Mouse (Mus musculus) CD4-positive, CD25-positive, alpha-beta regulatory T cell, adult 2 months (primary cell): Measurements from ENCODE around the gene Ccdc149.

Experiments
- DNase-seq: peaks from one replicate; pipeline ENCODE4 v3.0.0-alpha.2; 2012; ENCODE audit warnings: low read depth, low spot score

The Ccdc149 gene

DNA sequence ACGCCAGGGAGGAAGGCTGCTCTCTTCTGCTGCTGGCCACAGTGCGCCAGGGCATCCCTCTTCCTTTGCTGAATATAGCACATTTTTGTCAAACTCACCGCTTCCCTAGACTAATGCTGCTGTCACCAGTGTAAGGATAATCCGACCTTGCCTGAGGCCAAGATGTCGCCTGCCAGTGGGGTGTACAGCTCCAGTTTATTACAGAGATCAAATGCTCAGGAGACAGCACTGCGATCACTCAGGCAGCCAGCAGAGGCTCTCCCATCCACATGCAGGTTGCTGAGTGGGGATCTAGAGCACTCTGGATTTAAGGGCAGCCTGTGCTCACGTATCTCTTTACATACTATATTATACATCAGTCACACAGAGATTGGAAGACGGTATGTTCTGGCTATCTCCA lies 22.1 kb downstream of the Ccdc149 start:
- DNase-seq = no peak

DNA sequence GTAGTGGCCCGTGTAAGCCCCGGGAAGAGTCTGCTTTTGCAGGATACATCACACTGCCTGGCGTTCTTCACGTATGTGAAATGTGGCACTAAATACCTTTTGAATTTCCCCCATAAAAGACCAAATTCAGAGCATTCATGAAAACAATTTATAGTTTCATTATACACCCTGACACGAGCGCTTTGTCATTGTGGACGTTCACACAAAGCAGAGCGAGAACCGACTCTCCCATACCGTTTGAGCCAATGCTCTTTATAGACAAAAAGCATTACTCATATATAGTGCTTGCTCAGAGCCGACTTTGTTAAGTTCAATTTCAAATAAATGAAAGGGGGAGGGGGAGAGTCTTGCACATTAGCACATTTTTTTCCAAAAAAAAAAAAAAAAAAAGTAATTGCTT lies 31.0 kb downstream of the Ccdc149 start:
- DNase-seq = no peak

DNA sequence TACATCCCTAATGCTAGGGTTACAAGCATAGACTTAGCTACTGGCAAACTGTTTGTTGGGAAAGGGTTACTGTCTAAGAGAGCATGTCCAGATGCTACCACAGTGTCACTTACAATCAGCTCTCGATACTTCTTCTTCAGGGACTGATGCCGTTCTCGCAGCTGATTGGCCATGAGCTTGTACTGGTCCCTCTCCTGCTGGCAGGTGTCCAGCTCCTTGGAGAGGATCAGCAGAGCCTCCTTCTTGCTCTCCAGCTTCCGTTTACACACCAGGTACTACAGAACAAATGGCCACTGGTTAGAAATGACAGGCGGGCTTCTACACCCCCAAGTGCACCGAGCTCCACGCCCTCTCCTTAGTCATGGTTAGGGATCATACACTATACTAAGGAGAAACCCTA lies 32.4 kb downstream of the Ccdc149 start:
- no peak for DNase-seq

DNA sequence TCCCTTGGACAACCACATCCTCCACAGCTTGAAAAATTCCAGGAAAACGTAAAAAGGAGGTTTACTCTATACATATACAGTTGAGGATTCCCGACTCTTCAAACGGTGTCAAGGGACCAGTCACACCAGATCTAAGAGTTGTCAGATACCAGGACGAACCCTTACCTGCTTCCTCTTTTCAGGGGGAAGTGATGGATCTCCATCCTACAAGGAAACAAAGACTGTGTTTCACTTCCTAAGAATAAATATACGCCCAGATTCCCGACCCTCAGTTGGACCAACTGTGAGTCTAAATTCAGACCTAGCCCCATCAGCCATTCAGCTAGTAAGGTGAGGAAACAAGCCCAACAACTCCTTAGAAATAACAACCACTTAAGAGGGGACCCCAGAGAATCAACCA lies 35.8 kb downstream of the Ccdc149 start:
- no peak for DNase-seq

DNA sequence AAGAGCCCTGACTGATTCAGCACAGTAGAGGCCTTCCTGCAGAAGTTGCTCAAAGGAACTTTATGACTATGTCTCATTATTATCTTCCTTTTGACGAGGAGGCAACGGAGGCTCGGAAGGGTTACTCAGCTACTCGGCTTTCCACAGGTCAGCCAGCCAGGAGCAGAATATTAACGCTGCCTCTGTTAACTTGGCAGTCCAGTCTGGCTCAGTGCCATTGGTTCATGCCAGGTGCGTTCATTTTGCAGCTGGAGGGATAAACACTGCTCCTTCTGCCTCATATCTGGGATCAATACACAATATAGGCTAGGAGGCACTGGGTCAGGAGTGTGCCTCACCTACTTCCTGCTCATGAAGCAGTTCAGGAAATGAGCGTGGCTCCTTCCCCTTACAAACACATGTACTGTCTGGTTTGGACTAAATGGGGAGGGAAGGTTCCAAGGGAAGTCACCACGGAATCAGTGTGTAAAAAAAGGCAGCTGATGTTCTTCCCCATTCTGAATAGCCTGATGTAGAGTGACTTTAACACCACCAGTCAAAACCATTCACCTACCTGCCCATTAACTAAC lies 40.0 kb downstream of the Ccdc149 start:
- no peak for DNase-seq

DNA sequence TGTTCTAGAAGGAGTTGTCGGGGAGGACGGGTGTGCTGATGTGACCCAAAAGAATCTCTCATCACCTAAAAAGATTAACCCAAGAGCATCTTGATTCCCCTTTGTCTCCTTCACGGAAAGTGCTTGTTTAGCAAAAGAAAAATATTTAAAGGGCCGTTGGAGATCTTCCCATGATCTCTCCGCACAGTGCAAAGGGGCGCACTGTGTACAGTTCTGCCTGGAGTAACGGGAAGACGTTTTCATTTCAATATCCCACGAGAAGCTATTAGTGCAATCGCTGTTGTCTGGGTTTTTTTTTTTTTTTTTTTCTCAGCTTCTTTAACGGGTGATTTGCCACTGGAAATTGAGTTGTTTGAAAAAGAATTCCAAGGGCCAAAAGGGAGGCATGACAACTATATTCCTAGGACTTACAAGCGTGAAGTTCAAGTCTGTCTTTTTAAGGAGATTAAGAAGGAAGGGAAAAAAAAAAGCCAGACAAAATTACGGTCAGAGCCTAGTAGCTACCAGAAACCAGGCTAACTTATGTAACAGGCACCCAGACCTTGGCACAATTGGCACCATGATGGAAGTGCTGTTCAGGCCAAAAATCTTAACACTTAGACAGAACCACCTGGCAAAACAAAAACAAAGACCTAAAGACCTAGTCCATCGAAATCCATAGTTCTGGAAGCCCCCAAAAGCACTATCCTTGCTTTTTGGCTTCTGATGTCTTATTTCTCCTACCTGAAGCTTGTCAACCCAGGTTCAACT lies 41.4 kb downstream of the Ccdc149 start:
- no peak for DNase-seq

DNA sequence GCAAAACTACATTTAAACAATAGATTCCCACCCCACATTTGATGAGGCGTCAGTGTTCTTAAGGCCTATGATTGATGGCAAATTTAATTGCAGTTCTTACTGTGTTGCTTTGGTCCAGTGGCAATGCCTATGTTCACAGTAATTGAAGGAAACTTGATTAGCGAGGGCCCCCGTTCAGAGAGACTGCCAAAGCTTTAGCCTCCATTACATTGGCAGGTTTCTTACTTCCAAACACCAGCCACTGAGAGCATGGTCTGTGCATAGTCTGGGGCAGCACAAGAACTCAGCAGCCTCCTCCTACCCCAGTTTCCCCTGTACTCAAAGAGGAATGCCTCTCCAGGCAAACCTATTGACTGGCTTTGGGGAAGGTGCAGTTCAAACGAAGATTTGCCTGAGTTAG lies 42.7 kb downstream of the Ccdc149 start:
- DNase-seq = no peak

DNA sequence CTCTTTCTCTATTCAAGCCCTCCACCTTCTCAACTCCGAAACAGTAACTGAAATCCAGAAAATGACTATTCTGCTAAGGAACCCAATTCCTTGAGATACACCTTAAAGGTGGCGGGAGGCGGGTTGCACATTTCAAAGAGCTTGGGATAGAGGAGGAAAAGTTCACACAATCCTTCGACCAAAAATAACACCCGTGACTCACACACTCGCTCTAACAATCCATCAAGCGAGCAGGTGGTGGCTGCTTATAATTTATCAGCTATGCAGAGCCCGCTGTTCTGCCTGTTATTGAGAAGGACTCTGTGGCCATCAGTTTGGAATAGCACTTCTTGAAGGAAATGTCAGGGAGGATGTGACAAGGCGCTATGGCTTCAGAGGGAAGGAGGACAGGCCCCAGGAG lies 45.5 kb downstream of the Ccdc149 start:
- no peak for DNase-seq

DNA sequence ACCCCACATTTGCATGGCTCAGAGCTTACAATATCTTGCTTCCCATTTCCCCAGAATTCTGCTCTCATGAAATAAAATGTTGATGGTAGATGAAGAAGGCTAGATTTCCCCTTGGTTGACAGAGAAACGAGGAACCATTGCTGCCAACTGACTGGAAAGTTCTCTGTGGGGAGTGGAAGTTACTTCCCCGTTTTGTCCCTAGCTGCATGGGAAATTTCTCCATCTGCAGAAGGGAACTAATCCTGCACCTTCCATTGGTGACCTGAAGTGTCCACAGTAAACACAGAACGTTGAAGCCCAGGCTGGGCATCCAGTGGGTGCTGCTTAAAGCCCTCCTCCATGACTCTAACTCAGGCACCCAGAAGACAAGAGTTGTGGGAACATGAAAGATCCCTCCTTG lies 47.4 kb downstream of the Ccdc149 start:
- no peak for DNase-seq

DNA sequence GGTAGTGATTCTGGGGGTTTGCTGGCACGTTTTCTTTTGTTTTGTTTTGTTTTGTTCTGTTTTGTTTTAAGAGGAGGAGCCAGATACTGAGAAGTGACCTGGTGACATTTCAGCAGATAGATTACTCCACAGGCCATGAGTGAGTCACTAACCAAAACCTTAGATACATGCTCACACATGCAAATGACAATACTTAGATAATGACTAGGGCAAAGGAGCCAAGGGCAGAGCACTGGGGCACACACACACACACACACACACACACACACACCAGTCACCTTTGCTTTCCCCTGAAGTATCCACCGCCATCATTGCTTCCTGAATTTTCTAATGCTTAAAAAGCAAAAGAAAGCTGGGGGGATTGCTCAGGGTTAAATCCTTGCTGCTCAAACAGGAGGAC lies 54.8 kb downstream of the Ccdc149 start:
- DNase-seq = no peak

DNA sequence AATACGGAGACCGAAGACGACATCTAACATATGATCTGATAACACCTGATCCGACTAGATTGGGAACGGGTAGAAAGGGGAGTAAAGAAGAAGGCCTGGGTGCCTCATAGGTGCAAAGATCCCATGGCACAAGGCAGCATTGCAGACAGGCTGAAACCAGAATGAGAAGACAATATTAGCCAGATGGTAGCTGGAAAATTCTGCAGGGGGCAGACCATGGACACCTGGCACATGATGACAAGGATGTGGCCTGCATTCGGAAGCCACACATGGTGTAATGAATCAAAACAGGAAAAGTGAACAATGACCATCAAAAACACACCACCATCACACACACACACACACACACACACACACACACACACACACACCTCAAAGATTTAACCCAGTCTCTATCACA lies 55.4 kb downstream of the Ccdc149 start:
- DNase-seq = no peak

DNA sequence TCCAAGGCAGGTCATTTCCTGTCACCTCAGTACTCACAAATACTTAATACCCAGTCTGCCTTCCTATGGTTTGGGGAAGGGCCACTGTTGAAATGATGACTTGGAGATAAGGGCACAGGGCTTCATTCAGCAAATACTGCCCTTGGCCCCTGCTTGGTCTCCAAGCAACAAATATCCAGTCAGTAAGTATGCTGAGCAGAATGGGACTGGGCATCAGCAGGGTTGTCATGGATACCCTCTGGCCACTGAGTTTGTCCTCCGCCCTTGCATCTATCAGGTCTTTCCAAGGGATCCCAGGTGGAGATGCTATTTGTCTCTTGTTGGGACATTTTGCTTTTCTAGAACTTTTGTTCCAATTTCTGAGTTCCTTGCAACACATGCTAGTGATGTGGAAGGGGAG lies 56.1 kb downstream of the Ccdc149 start:
- no peak for DNase-seq

DNA sequence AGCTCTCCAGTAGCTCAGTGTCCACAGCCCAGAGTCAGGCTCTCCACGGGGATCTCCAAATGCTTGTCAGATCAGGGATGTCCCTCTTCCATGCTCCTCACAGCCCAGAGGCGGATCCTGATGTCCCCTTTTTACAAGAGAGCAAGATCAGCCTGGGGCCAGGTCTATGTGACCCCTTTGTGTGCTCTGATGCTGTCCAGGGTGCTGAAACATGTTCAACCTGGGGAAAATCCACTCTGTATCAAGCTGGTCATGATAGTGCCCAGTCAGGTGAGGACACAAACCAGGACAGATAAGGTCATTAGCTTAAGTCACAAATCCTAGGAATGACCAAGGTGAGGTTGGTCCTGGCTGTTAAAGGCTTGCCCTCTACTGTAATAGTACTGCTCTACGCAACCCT lies 59.8 kb downstream of the Ccdc149 start:
- DNase-seq = no peak

DNA sequence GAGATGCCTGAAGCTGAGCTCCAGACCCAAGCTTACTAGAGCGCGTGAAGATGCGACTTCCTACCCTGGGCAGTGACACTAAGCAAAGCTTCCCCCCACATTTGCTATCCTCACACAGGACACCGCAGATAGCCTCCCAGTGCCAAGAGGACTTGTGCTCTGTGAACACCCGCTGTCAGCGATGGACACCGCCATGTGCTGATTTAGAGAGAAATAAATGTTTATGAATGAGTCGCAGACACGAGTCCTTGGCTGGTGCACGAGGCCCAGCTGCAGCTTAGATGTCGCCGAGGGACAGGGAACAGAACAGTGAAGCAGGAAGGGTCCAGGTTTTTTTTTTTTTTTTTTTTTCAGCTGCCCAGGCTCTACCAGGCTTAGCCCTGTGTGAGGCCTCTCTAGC lies 61.1 kb downstream of the Ccdc149 start:
- no peak for DNase-seq

DNA sequence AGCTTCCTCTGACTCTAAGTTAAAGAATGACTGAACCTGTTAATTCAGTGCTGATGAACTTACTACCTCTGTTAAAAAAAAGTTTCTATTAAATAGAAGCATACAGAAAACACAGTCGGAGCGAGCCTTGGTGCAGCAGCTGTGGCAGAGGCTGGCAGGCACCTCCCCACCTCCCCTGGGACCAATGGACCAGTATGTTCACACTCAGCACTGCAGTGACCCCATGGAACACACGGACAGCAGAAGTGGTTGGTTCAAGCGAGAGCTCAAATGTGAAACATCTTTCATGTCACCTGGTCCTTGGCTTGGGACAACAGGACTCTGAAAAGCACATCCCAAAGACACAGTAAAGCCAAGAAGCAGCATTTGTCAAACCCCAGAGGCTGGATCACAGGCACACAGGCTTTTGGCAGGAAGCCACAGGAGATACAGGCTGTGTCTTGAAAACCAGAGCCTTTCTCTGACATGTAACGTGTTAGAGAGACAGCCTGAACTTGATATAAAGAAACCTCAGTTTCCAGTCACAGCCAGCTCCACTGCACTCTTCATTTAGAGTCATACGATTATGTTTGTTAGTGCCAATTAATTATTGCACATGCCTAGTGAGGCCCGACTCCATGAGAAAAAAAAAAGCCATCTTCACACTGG lies 62.5 kb downstream of the Ccdc149 start:
- no peak for DNase-seq

DNA sequence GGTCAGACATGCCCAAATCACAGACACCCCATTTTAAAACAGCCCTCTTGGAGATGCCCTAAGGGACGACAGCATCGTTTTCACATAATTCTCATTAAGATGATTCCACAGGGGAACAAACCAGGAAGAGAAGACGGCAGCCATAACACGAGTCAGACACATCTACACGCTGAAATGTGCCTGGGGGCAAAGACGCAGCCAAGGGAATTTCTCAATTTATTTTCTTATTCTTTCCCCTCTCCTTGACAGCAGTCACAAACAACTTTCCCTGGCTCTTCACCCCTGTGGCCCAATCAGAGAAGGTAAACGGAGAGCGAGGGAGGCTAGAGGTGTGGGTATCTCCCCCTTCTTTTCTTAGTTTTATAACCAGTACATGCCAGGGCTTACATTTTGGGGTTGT lies 66.9 kb downstream of the Ccdc149 start:
- DNase-seq = no peak

DNA sequence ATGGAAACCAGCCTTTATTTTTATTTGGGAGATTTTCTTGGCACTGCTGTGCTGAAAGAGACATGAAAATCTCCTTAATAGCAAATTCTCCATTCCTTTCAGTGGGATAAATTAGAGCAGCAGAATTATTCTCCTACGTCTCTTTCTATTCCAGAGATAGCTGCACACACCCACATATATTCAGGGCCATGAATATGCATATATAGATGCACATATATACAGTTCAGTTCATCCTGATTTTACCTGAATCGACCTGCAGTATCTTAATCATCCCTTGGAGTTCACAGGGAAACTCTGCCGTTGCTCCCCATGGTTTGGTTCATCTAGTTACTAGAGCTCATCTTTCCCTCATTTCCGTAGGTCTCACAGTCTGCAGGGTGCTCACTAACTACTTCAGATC lies 77.6 kb downstream of the Ccdc149 start:
- no peak for DNase-seq

DNA sequence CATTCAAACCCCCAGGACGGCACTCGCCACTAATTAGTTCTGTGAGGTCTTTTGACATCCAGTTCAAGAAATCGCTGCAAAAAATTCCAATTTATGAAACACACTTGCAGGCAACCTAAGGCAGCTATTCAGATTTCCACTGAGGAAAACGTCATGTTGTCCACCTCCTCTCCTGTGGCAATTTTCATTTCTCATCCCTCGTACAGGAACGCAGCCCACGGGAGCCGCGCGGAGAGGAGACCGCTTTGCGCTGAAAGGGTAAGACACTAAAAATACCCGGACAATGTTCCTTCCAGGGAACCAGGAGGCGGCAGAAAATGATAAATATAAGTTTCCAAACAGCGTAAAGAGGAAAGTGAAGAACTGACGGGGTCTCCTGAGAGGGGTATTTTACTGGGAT lies 79.8 kb downstream of the Ccdc149 start:
- no peak for DNase-seq

DNA sequence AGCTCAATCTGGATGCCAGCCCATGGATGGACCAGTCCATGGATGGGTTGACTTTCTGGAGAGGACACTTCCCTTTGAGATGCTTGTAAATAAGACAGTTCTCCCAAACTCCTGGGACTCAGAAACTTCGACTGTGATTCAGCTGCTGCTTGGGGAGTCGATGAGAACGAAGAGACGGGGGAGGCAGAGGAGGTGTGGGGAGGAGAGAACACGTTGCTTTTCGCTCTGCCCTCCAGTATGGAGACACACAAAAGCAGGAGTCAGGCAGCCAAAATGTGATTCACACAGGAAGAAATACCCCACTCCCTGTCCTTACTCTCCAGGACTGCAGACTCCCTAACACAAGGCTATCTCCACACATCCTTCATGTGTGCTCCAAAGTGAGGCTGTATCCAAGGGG lies 80.9 kb downstream of the Ccdc149 start:
- no peak for DNase-seq

DNA sequence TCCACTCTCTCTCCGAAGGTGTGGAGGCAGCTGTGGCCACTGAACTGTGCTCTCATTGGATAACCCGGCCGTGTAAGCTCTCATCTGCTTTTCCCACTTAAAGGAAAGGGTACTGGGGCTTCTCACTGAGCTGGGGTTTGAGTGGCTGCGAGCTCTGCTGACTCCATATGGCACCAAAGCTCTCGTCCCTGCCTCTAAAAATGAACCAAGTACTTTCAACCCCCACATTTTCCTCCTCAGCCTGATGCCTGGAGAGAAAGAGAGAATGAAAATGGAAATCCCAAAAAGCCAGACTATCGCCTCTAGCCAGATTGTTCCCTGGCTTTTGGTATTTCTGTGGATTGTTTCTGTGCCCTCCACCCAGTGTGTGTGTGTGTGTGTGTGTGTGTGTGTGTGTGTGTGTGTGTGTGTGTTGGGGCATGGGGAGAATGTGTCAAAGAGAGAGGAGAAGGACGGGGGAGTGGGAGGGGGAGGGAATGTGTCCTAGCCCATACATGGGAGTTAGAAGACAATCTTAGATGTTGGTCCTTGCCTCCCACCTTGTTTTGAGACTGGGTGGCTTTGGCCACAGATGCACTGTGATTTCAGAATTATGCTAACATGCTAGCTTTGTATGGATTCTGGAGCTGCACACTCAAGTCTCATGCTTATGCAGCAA lies 83.1 kb downstream of the Ccdc149 start:
- no peak for DNase-seq

DNA sequence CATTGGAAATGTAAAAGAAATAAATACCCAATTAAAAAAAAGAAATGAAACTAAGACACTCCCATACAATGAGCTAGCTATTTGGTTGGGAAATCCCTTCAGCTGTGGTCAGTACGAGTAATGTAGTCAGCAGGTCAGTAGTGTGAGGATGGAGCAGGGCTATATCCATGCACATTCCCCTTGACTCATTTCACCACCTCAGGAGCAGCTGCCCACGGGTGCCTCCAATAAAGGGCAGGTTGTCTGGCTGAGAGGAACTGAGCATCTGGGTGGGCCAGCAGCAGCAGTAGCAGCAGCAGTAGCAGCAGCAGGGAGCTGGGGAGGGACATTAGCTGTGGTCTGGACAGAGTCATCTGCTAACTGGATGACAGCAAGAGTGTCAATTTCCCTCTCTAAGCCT lies 85.3 kb downstream of the Ccdc149 start:
- no peak for DNase-seq

DNA sequence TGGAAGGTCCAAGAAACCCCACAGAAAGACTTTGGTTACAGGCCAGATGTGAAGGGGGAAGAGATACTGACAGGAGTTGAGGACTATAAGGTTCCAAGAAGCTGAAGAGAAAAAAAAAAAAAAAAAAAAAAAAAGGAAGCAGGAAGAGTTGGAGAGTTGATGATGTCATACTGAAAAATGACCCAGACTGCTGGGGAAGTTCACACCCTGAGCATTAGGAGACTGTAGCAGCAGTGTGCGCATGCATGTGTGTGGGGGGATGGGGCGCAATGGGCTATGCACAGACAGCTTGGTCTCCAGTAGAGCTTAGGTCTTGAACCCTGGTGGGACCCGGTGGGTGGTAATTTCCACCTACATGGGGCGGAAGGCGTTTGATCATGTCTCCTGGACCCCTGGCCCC lies 87.6 kb downstream of the Ccdc149 start:
- DNase-seq = no peak

DNA sequence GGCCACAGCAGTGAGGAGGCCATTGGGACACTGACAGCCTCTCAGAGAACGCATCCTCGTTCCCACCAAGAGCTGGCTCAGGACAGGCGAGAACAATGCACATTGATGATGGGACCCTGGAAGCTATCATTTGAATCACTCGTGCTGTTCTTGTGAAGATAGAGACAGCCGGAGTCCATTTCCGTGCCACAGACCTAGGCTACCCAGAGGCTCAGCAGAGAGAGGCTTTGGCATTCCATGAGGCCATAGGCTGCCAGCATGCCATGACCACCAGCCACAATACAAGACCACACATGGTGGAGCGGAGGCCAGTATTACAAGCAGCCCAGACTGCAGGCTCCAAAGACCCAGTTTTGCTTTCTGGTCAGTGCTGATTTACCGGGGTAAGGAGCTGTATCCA lies 88.5 kb downstream of the Ccdc149 start:
- no peak for DNase-seq
